Mouse (Mus musculus): ENCODE measurements around the gene Usp8. TPM values are rescaled to one million over a fixed set of nuclear protein-coding genes. Genes with fewer than 3 reads are reported as not detected.
A peak's percentile ranks its signal among the peaks of the same experiment; 100 is the strongest.

Gene Usp8
- total and polyA plus RNA-seq, 2 experiments from 2014 or later: 9.0 to 19.0 TPM

- no peak for DNase-seq (ENCODE audit: low spot score)
- TF ChIP-seq EP300 (IDR thresholded peaks at IDR 0.05; ENCODE audit: low read depth) (no peak), CTCF (IDR thresholded peaks at IDR 0.05; ENCODE audit: low read depth) (no peak)
- no peak overlapping the region for H3K4me3 ChIP-seq (ENCODE audit: low read depth, low read length)
- H3K9me3 ChIP-seq (replicated peaks; ENCODE audit: control insufficient read depth, low read length): no peaks in the 10 kb centered on the region
- no peak overlapping the region for H3K4me2 ChIP-seq (ENCODE audit: low read depth, low read length)
- no peaks in the 10 kb centered on the region; the same call in 1 of the 2 replicates for H3K36me3 ChIP-seq (replicated peaks; ENCODE audit: control insufficient read depth, insufficient read depth, low read length)
- ATAC-seq (ENCODE audit: insufficient read depth, low read depth): no peak
- no peak overlapping the region for H3K9ac ChIP-seq (replicated peaks; ENCODE audit: low read depth, low read length)
- H3K27ac ChIP-seq (ENCODE audit: low read depth): peak overlapping the region; percentile 71
- 50% methylated on average over 1 of the region's 1 CpGs for WGBS
- no peaks in the 10 kb centered on the region for H3K27me3 ChIP-seq (ENCODE audit: control insufficient read depth, insufficient read depth, low read length)
- H3K4me1 ChIP-seq (ENCODE audit: control insufficient read depth, insufficient read depth): peaks cover 19% of the 10 kb centered on the region
These were observed 24.2 kb upstream of the Usp8 start for GRCm38 (mm10) chr2:126682937-126683336.

DNA sequence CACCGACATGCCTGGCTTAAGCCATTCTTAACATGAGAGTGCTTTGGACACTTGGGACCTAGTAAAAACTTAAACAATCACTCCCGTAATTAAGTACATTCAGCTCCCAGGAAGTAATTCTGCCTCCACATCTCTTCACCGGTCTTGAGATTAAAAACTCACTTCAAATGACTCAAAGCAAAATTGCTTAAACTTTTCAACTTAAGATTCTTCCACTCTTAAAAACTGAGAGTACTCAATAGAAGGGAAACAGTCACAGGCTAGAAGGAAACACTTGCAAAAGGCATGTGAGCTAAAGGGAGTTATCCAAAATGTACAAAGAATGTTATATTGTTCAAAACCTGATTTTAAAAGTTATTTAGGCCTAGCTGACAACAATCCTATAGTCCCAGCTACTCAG, 15.8 kb upstream of the Usp8 start:
- no peaks in the 10 kb centered on the region for H3K27me3 ChIP-seq (ENCODE audit: control insufficient read depth, insufficient read depth, low read length)
- no peak overlapping the region for H3K27ac ChIP-seq (ENCODE audit: low read depth)
- no peaks in the 10 kb centered on the region for H3K36me3 ChIP-seq (replicated peaks; ENCODE audit: control insufficient read depth, insufficient read depth, low read length)
- no peak for ATAC-seq (ENCODE audit: insufficient read depth, low read depth)
- TF ChIP-seq CTCF (IDR thresholded peaks at IDR 0.05; ENCODE audit: low read depth): no peak
- no peak for TF ChIP-seq EP300 (IDR thresholded peaks at IDR 0.05; ENCODE audit: low read depth)
- H3K9ac ChIP-seq (replicated peaks; ENCODE audit: low read depth, low read length): no peak overlapping the region
- H3K4me1 ChIP-seq (ENCODE audit: control insufficient read depth, insufficient read depth): no peaks in the 10 kb centered on the region
- H3K4me3 ChIP-seq (ENCODE audit: low read depth, low read length): no peak overlapping the region
- no peak for DNase-seq (ENCODE audit: low spot score)
- no peak overlapping the region for H3K4me2 ChIP-seq (ENCODE audit: low read depth, low read length)
- WGBS: 77% methylated on average over 3 of the region's 3 CpGs
- H3K9me3 ChIP-seq (replicated peaks; ENCODE audit: control insufficient read depth, low read length): no peaks in the 10 kb centered on the region

DNA sequence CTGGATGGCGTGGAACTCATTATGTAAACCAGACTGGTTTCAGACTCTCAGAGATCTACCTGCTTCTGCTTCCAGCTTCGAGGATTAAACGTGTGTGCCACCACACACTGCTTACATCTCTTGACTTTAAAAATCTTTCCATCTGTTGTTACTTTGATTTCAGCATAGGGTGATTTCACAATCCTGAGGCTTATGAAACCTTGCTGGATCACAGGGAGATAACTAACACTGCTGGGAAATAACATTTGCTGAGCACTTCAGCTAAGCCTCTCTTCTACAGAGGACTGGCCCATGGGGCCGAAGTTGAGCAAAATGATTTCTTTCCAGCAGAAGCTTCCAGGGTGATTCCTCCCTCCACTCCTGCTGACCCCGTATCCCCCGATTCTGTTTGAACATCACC, 11.8 kb upstream of the Usp8 start:
- H3K27me3 ChIP-seq (ENCODE audit: control insufficient read depth, insufficient read depth, low read length): no peaks in the 10 kb centered on the region
- TF ChIP-seq CTCF (IDR thresholded peaks at IDR 0.05; ENCODE audit: low read depth) (no peak), EP300 (IDR thresholded peaks at IDR 0.05; ENCODE audit: low read depth) (no peak)
- H3K4me2 ChIP-seq (ENCODE audit: low read depth, low read length): no peak overlapping the region
- no peak overlapping the region for H3K9ac ChIP-seq (replicated peaks; ENCODE audit: low read depth, low read length)
- no peak overlapping the region for H3K27ac ChIP-seq (ENCODE audit: low read depth)
- DNase-seq (ENCODE audit: low spot score): no peak
- no peaks in the 10 kb centered on the region for H3K9me3 ChIP-seq (replicated peaks; ENCODE audit: control insufficient read depth, low read length)
- H3K4me3 ChIP-seq (ENCODE audit: low read depth, low read length): no peak overlapping the region
- 79% methylated on average over 6 of the region's 6 CpGs for WGBS
- no peaks in the 10 kb centered on the region for H3K36me3 ChIP-seq (replicated peaks; ENCODE audit: control insufficient read depth, insufficient read depth, low read length)
- no peaks in the 10 kb centered on the region for H3K4me1 ChIP-seq (ENCODE audit: control insufficient read depth, insufficient read depth)
- ATAC-seq (ENCODE audit: insufficient read depth, low read depth): no peak

DNA sequence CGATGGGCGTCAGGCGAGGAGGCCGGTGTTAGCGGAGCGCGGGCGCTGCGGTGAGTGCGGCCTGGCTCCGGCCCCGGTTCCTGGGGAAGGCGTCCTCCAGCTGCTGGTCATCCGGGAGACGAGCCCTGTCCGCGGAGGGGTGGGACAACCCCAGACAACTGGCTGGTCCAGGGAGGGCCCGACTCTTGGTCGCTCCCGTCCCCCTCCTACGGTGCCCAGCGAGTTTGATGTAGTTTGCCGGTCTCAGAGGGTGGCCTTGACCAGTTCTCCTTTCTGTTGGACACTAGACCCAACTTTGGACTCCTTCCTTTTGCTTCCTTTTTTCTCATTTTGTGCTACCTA, 281 bp downstream of the Usp8 start:
- Histone ChIP-seq H3K4me3 (ENCODE audit: low read depth, low read length) (peak overlapping the region; percentile 86), H3K9me3 (replicated peaks; ENCODE audit: control insufficient read depth, low read length) (no peaks in the 10 kb centered on the region), H3K9ac (replicated peaks; ENCODE audit: low read depth, low read length) (peak overlapping the region; percentile 85), H3K4me1 (ENCODE audit: control insufficient read depth, insufficient read depth) (peaks cover 12% of the 10 kb centered on the region), H3K27me3 (ENCODE audit: control insufficient read depth, insufficient read depth, low read length) (0 out of 2 replicates have a peak, but pooled peaks cover 10% of the 10 kb centered on the region), H3K27ac (ENCODE audit: low read depth) (peak overlapping the region; percentile 82), H3K36me3 (replicated peaks; ENCODE audit: control insufficient read depth, insufficient read depth, low read length) (no peaks in the 10 kb centered on the region), H3K4me2 (ENCODE audit: low read depth, low read length) (peak overlapping the region; percentile 89)
- no peak for TF ChIP-seq EP300 (IDR thresholded peaks at IDR 0.05; ENCODE audit: low read depth)
- TF ChIP-seq CTCF (IDR thresholded peaks at IDR 0.05; ENCODE audit: low read depth): no peak
- no peak for DNase-seq (ENCODE audit: low spot score)
- ATAC-seq (ENCODE audit: insufficient read depth, low read depth): peak; percentile 73
- WGBS: 0% methylated on average over 23 of the region's 23 CpGs

GRCm38 (mm10) chr2:126708361-126708760, 1.2 kb downstream of the Usp8 start:
- Histone ChIP-seq H3K4me2 (ENCODE audit: low read depth, low read length) (peak overlapping the region; percentile 89), H3K36me3 (replicated peaks; ENCODE audit: control insufficient read depth, insufficient read depth, low read length) (no peaks in the 10 kb centered on the region), H3K9me3 (replicated peaks; ENCODE audit: control insufficient read depth, low read length) (no peaks in the 10 kb centered on the region), H3K27me3 (ENCODE audit: control insufficient read depth, insufficient read depth, low read length) (0 out of 2 replicates have a peak, but pooled peaks cover 10% of the 10 kb centered on the region), H3K9ac (replicated peaks; ENCODE audit: low read depth, low read length) (peak overlapping the region; percentile 85; the same call in 1 of the 2 replicates), H3K27ac (ENCODE audit: low read depth) (no peak overlapping the region), H3K4me3 (ENCODE audit: low read depth, low read length) (peak overlapping the region; percentile 86; the same call in 1 of the 2 replicates), H3K4me1 (ENCODE audit: control insufficient read depth, insufficient read depth) (peaks cover 12% of the 10 kb centered on the region)
- no peak for ATAC-seq (ENCODE audit: insufficient read depth, low read depth)
- no peak for DNase-seq (ENCODE audit: low spot score)
- TF ChIP-seq CTCF (IDR thresholded peaks at IDR 0.05; ENCODE audit: low read depth) (no peak), EP300 (IDR thresholded peaks at IDR 0.05; ENCODE audit: low read depth) (no peak)
- WGBS: 67% methylated on average over 4 of the region's 4 CpGs

DNA sequence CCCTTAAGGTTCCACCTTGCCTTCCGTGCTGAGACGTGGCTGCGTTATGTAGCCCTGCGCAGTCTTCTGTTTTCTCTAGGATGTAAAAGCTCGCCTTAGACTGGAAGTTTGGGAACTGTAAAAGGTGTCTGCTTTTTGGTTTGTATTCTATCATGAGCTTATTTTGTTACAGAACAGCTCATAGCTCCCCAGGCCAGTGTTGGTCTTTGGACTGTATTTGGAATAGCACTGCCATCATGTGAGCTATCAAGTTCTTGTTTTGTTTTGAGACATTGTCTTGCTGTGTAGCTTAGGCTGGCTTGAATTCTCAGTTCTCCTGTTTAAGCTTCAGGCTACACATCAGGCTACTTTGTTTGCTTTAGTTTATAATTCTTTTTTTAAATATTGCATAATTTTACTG, 5.4 kb downstream of the Usp8 start:
- Histone ChIP-seq H3K4me1 (ENCODE audit: control insufficient read depth, insufficient read depth) (peaks cover 8% of the 10 kb centered on the region), H3K4me2 (ENCODE audit: low read depth, low read length) (no peak overlapping the region), H3K27me3 (ENCODE audit: control insufficient read depth, insufficient read depth, low read length) (no peaks in the 10 kb centered on the region), H3K27ac (ENCODE audit: low read depth) (no peak overlapping the region), H3K9me3 (replicated peaks; ENCODE audit: control insufficient read depth, low read length) (no peaks in the 10 kb centered on the region), H3K9ac (replicated peaks; ENCODE audit: low read depth, low read length) (no peak overlapping the region), H3K36me3 (replicated peaks; ENCODE audit: control insufficient read depth, insufficient read depth, low read length) (no peaks in the 10 kb centered on the region), H3K4me3 (ENCODE audit: low read depth, low read length) (no peak overlapping the region)
- no peak for DNase-seq (ENCODE audit: low spot score)
- WGBS: 92% methylated on average over 5 of the region's 5 CpGs
- ATAC-seq (ENCODE audit: insufficient read depth, low read depth): no peak
- TF ChIP-seq EP300 (IDR thresholded peaks at IDR 0.05; ENCODE audit: low read depth) (no peak), CTCF (IDR thresholded peaks at IDR 0.05; ENCODE audit: low read depth) (no peak)

All from heart, postnatal 0 days (tissue).